Mouse (Mus musculus): ENCODE measurements around the gene Gramd1b. TPM values are rescaled to one million over a fixed set of nuclear protein-coding genes. Genes with fewer than 3 reads are reported as not detected.

The Gramd1b gene
- total and polyA plus RNA-seq, 2 experiments from 2014 or later, result 16.7 to 57.2 TPM

GRCm38 (mm10) chr9:40459304-40460280, 71.6 kb downstream of the Gramd1b start:
- WGBS, result 82% methylated on average over 5 of the region's 5 CpGs
- DNase-seq (ENCODE audit: low spot score), result no peak
- no peak for TF ChIP-seq CTCF (IDR thresholded peaks at IDR 0.05; ENCODE audit: low read depth)

GRCm38 (mm10) chr9:40458559-40459303, 72.5 kb downstream of the Gramd1b start:
- Histone ChIP-seq H3K4me2 (ENCODE audit: low read depth, low read length) (no peak overlapping the region), H3K9me3 (ENCODE audit: low read length) (no peaks in the 10 kb centered on the region), H3K4me3 (ENCODE audit: low read length) (no peak overlapping the region), H3K4me1 (ENCODE audit: insufficient read depth, low read length) (no peaks in the 10 kb centered on the region), H3K27me3 (ENCODE audit: insufficient read depth, low read length) (no peaks in the 10 kb centered on the region), H3K36me3 (ENCODE audit: insufficient read depth, low read length) (no peaks in the 10 kb centered on the region), H3K9ac (replicated peaks; ENCODE audit: low read length) (no peak overlapping the region), H3K27ac (no peak overlapping the region)
- ATAC-seq (no peak), DNase-seq (ENCODE audit: low spot score) (no peak)
- no peak for TF ChIP-seq CTCF (IDR thresholded peaks at IDR 0.05; ENCODE audit: low read depth)
- 78% methylated on average over 4 of the region's 4 CpGs for WGBS

More at GRCm38 (mm10) chr9:40459304-40460280, 71.6 kb downstream of the Gramd1b start:
- Histone ChIP-seq H3K4me1 (ENCODE audit: insufficient read depth, low read length) (no peaks in the 10 kb centered on the region), H3K27ac (no peak overlapping the region), H3K4me3 (ENCODE audit: low read length) (no peak overlapping the region), H3K36me3 (ENCODE audit: insufficient read depth, low read length) (no peaks in the 10 kb centered on the region), H3K9ac (replicated peaks; ENCODE audit: low read length) (no peak overlapping the region), H3K9me3 (ENCODE audit: low read length) (no peaks in the 10 kb centered on the region), H3K4me2 (ENCODE audit: low read depth, low read length) (no peak overlapping the region), H3K27me3 (ENCODE audit: insufficient read depth, low read length) (no peaks in the 10 kb centered on the region)
- ATAC-seq, result no peak

GRCm38 (mm10) chr9:40457448-40457847, 73.7 kb downstream of the Gramd1b start:
- no peak for TF ChIP-seq CTCF (IDR thresholded peaks at IDR 0.05; ENCODE audit: low read depth)
- ATAC-seq, result no peak
- Histone ChIP-seq H3K27me3 (ENCODE audit: insufficient read depth, low read length) (no peaks in the 10 kb centered on the region), H3K27ac (no peak overlapping the region), H3K9ac (replicated peaks; ENCODE audit: low read length) (no peak overlapping the region), H3K4me2 (ENCODE audit: low read depth, low read length) (no peak overlapping the region), H3K9me3 (ENCODE audit: low read length) (no peaks in the 10 kb centered on the region), H3K36me3 (ENCODE audit: insufficient read depth, low read length) (no peaks in the 10 kb centered on the region), H3K4me1 (ENCODE audit: insufficient read depth, low read length) (no peaks in the 10 kb centered on the region), H3K4me3 (ENCODE audit: low read length) (no peak overlapping the region)
- no peak for DNase-seq (ENCODE audit: low spot score)
- 87% methylated on average over 5 of the region's 5 CpGs for WGBS

GRCm38 (mm10) chr9:40456191-40456590, 75.0 kb downstream of the Gramd1b start:
- no peaks in the 10 kb centered on the region for H3K27me3 ChIP-seq (ENCODE audit: insufficient read depth, low read length)
- H3K9me3 ChIP-seq (ENCODE audit: low read length), result no peaks in the 10 kb centered on the region
- H3K27ac ChIP-seq, result peak overlapping the region; percentile 76
- peak overlapping the region; percentile 69 for H3K4me3 ChIP-seq (ENCODE audit: low read length)
- peak overlapping the region; percentile 98 for H3K4me2 ChIP-seq (ENCODE audit: low read depth, low read length)
- H3K36me3 ChIP-seq (ENCODE audit: insufficient read depth, low read length), result no peaks in the 10 kb centered on the region
- H3K4me1 ChIP-seq (ENCODE audit: insufficient read depth, low read length), result no peaks in the 10 kb centered on the region
- TF ChIP-seq CTCF (IDR thresholded peaks at IDR 0.05; ENCODE audit: low read depth), result no peak
- ATAC-seq, result peak; percentile 88
- H3K9ac ChIP-seq (replicated peaks; ENCODE audit: low read length), result peak overlapping the region; percentile 61
- 0% methylated on average over 7 of the region's 7 CpGs for WGBS
- DNase-seq (ENCODE audit: low spot score), result peak; percentile 88

GRCm38 (mm10) chr9:40455336-40456185, 75.6 kb downstream of the Gramd1b start:
- WGBS, result under 1% methylated on average over 77 of the region's 77 CpGs
- DNase-seq (ENCODE audit: low spot score), result peak; percentile 65
- no peaks in the 10 kb centered on the region for H3K4me1 ChIP-seq (ENCODE audit: insufficient read depth, low read length)
- no peaks in the 10 kb centered on the region for H3K36me3 ChIP-seq (ENCODE audit: insufficient read depth, low read length)
- H3K27me3 ChIP-seq (ENCODE audit: insufficient read depth, low read length), result no peaks in the 10 kb centered on the region
- TF ChIP-seq CTCF (IDR thresholded peaks at IDR 0.05; ENCODE audit: low read depth), result peak; percentile 22
- H3K4me2 ChIP-seq (ENCODE audit: low read depth, low read length), result peak overlapping the region; percentile 98
- peak overlapping the region; percentile 69 for H3K4me3 ChIP-seq (ENCODE audit: low read length)
- H3K27ac ChIP-seq, result peak overlapping the region; percentile 76
- peak; percentile 57 for ATAC-seq
- peak overlapping the region; percentile 61 for H3K9ac ChIP-seq (replicated peaks; ENCODE audit: low read length)
- H3K9me3 ChIP-seq (ENCODE audit: low read length), result no peaks in the 10 kb centered on the region

- H3K9ac ChIP-seq (replicated peaks; ENCODE audit: low read length), result peak overlapping the region; percentile 61
- no peaks in the 10 kb centered on the region for H3K36me3 ChIP-seq (ENCODE audit: insufficient read depth, low read length)
- H3K4me2 ChIP-seq (ENCODE audit: low read depth, low read length), result peak overlapping the region; percentile 98
- 2% methylated on average over 8 of the region's 8 CpGs for WGBS
- TF ChIP-seq CTCF (IDR thresholded peaks at IDR 0.05; ENCODE audit: low read depth), result no peak
- H3K4me3 ChIP-seq (ENCODE audit: low read length), result peak overlapping the region; percentile 69
- 0 out of 2 replicates have a peak overlapping the region, but pooled peaks have one; percentile 76 for H3K27ac ChIP-seq
- ATAC-seq, result peak; percentile 18; the same call in 1 of the 2 replicates
- no peaks in the 10 kb centered on the region for H3K4me1 ChIP-seq (ENCODE audit: insufficient read depth, low read length)
- no peaks in the 10 kb centered on the region for H3K9me3 ChIP-seq (ENCODE audit: low read length)
- no peak for DNase-seq (ENCODE audit: low spot score)
- H3K27me3 ChIP-seq (ENCODE audit: insufficient read depth, low read length), result no peaks in the 10 kb centered on the region
Measured at GRCm38 (mm10) chr9:40455020-40455335, 76.2 kb downstream of the Gramd1b start.
